Mouse (Mus musculus): Measurements from ENCODE around the gene Lrrn3.

Gene Lrrn3

GRCm38 (mm10) chr12:41436206-41436985 is 49.8 kb downstream of the Lrrn3 start:
- DNase-seq (ENCODE audit: low read depth in 1 of 2, low spot score in 2 of 2): no peak

GRCm38 (mm10) chr12:41428806-41429205 is 57.4 kb downstream of the Lrrn3 start:
- DNase-seq (ENCODE audit: low read depth in 1 of 2, low spot score in 2 of 2): no peak

DNA sequence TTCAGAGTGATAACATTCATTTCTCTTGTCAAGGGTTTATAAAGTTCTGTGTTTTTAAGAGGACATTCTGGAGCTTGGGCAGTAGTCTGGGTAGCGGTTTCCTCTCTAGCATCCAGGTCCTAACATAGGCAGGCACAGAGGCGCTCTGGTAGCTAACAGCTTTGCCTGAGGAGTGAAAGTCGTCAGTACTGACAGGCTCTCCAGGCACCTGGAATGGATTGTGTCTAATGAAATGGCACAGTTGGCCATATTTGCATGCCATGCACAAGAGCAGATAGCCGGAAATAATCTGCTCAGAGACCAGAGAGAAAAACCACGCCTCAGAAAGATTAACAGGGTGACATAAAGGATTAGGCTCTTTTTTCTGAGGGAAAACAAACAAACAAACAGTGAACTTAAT is 58.8 kb downstream of the Lrrn3 start:
- no peak for DNase-seq (ENCODE audit: low read depth in 1 of 2, low spot score in 2 of 2)

DNA sequence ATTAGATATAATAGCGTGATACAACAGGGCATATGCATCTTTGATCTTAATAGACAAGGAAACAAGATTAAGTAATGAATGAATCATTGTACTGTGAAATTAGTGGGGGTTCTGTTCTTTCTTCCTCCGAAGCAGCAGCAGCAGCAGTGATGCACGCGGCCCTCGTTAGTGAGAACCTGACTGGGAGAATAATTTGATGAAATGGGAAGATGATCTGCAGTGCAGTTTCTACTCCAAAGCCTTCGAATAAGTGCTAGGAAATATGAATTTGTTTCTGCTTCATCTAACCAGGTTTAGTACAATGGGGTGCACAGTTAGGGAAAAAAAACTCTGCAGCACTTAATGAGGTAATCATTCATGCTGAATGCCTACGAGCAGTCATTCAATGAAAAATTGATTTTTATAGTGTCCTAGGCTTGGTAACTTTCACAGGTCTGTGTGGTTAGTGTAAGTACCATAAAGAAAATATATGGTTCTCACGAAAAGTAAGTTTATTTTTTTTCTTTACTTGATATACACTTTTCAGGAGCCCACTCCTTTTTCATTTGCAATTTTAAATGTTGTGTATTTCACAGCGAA is 61.0 kb downstream of the Lrrn3 start:
- DNase-seq (ENCODE audit: low read depth in 1 of 2, low spot score in 2 of 2): no peak

GRCm38 (mm10) chr12:41417961-41418360 is 68.3 kb downstream of the Lrrn3 start:
- DNase-seq (ENCODE audit: low read depth in 1 of 2, low spot score in 2 of 2): no peak

DNA sequence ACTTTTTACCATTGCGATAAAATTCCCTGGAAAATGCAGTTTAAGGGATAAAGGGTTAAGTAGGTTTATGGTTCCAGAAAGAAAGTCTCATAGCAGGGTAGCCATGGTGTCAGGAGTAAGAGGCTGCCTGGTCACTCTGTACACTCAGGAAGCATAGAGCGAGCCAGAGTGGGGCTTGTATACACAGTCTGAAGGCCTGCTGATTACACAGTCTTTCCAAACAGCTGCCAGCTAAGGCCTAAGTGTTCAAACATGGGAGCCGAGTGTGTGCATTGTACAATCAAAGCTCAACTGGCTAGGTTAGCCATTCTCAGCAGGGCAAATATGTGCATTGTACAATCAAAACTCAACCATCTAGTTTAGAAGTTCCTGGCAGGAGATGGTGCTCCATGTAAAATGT is 69.1 kb downstream of the Lrrn3 start:
- no peak for DNase-seq (ENCODE audit: low read depth in 1 of 2, low spot score in 2 of 2)

DNA sequence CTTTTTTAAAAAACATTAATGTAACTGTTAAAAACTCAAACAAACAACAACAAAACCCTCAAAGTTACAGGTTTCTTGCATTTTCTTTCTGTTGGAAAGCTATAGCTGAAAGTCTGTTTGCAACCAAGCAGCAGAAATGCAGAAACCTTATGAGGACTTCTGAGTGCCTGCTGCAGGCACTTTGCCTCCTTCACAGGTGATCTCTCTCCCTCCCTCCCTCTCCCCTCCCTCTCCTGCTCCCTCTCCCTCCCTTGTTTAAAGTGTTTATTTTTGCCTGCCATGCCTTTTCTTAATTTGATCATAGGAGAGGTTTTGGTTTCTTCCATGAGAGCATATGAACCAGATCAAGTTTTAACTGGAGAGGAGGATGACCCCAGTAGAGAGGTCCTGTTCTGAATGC is 69.6 kb downstream of the Lrrn3 start:
- DNase-seq (ENCODE audit: low read depth in 1 of 2, low spot score in 2 of 2): no peak

DNA sequence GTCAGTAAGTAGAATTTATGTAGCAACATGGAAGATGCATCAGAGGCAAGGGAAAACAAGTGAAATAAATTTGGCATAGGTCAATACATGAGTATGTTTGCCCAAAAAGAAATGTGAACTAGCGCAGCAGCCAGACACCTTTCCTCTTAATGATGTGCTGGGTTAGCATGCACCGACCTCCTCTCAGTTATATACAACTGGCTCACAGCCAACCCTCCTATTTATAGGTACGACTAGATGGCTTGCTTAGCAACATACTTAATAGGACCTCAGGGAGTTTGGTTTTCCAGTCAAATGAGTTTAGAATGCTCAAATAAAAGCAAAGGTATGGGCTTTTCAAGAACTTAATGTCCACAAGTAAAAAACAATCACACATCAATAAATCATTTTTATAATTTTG is 76.8 kb downstream of the Lrrn3 start:
- no peak for DNase-seq (ENCODE audit: low read depth in 1 of 2, low spot score in 2 of 2)

GRCm38 (mm10) chr12:41401923-41402322 is 84.3 kb downstream of the Lrrn3 start:
- DNase-seq (ENCODE audit: low read depth in 1 of 2, low spot score in 2 of 2): no peak
